Mouse (Mus musculus): ENCODE data around the gene Abhd14b.
"Not testable (repeated sequence)": the region's sequence is repeated elsewhere in the genome, so short reads cannot be mapped to it uniquely, and the experiment has no call there.

Gene Abhd14b

GRCm38 (mm10) chr9:106476002-106476923, 29.0 kb downstream of the Abhd14b start:
- peak; percentile 84 for DNase-seq (ENCODE audit: low read depth)

GRCm38 (mm10) chr9:106476924-106477484, 29.7 kb downstream of the Abhd14b start, which contains the start of gene Parp3:
Gene Parp3, minus strand, starts transcription at chr9:106476949.
- DNase-seq (ENCODE audit: low read depth) = peak; percentile 100

- peak; percentile 54 for DNase-seq (ENCODE audit: low read depth)
Measured at GRCm38 (mm10) chr9:106477649-106478048, 30.4 kb downstream of the Abhd14b start.

GRCm38 (mm10) chr9:106478101-106478500, 30.8 kb downstream of the Abhd14b start:
- DNase-seq (ENCODE audit: low read depth) = no peak

- no peak for DNase-seq (ENCODE audit: low read depth)
Measured at GRCm38 (mm10) chr9:106480541-106480940, 33.3 kb downstream of the Abhd14b start.

GRCm38 (mm10) chr9:106481075-106481474, 33.8 kb downstream of the Abhd14b start:
- peak; percentile 28 for DNase-seq (ENCODE audit: low read depth)

- DNase-seq (ENCODE audit: low read depth) = no peak
Measured at GRCm38 (mm10) chr9:106481676-106482075, 34.4 kb downstream of the Abhd14b start.

- DNase-seq (ENCODE audit: low read depth) = no peak
Measured at GRCm38 (mm10) chr9:106482578-106483115, 35.4 kb downstream of the Abhd14b start.

- no peak for DNase-seq (ENCODE audit: low read depth)
Measured at GRCm38 (mm10) chr9:106483136-106483535, 35.9 kb downstream of the Abhd14b start.

- no peak for DNase-seq (ENCODE audit: low read depth)
Measured at GRCm38 (mm10) chr9:106483606-106484005, 36.3 kb downstream of the Abhd14b start.

- no peak for DNase-seq (ENCODE audit: low read depth)
Measured at GRCm38 (mm10) chr9:106485076-106485475, 37.8 kb downstream of the Abhd14b start.

GRCm38 (mm10) chr9:106487602-106488001, 40.3 kb downstream of the Abhd14b start:
- not testable (repeated sequence) for DNase-seq (ENCODE audit: low read depth)

- no peak for DNase-seq (ENCODE audit: low read depth)
Measured at GRCm38 (mm10) chr9:106499667-106500066, 52.4 kb downstream of the Abhd14b start, which contains the start of gene Iqcf1. Gene Iqcf1, plus strand, starts transcription at chr9:106499967.

GRCm38 (mm10) chr9:106501846-106502245, 54.6 kb downstream of the Abhd14b start:
- no peak for DNase-seq (ENCODE audit: low read depth)

All from induced T-regulatory cell, adult 2 months (primary cell).